Mouse (Mus musculus): Measurements from ENCODE around the gene Zfp143.
"Not testable (repeated sequence)": the region's sequence is repeated elsewhere in the genome, so short reads cannot be mapped to it uniquely, and the experiment has no call there.

The Zfp143 gene

GRCm38 (mm10) chr7:110096332-110096731 lies 35.3 kb downstream of the Zfp143 start:
- no peak for DNase-seq (ENCODE audit: low spot score in 2 of 2)

DNA sequence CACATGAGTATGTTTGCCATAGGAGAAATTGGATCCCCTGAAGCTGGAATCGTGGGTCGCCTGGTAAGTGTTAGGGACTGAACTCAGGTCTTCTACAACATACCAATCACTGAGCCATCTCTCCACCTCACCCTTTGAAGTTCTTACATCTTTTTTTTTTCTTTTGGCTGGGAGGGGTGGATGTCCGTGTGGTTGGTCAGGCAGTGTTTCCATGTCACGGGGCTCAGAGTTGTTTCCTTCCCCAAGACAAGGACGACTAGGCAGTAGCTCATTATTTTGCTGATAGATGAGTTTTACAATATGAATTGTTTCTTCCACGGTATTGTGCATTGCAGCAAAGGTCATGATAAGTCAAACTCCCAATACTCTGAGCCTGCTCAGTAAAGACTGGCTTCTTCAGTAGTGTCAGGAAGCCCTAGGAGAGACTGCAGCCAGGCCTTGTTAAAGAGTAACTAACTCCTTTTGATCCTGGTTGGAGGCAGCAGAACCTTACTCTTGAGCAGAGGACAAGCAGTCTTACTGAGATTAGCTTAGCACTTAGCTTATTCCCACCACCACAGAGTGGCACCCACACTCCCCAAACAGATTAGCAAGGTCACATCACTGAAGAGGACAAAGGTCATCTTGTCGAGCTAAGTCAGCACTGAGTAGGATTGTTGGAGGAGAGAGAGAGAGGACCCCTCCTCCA lies 36.2 kb downstream of the Zfp143 start:
- DNase-seq (ENCODE audit: low spot score in 2 of 2) = no peak

GRCm38 (mm10) chr7:110100854-110101253 lies 39.8 kb downstream of the Zfp143 start:
- no peak for DNase-seq (ENCODE audit: low spot score in 2 of 2)

GRCm38 (mm10) chr7:110101266-110101665 lies 40.2 kb downstream of the Zfp143 start:
- DNase-seq (ENCODE audit: low spot score in 2 of 2) = no peak

GRCm38 (mm10) chr7:110105041-110105440 lies 44.0 kb downstream of the Zfp143 start:
- DNase-seq (ENCODE audit: low spot score in 2 of 2) = no peak

- no peak for DNase-seq (ENCODE audit: low spot score in 2 of 2)
Observed at GRCm38 (mm10) chr7:110106633-110107032, 45.6 kb downstream of the Zfp143 start.

DNA sequence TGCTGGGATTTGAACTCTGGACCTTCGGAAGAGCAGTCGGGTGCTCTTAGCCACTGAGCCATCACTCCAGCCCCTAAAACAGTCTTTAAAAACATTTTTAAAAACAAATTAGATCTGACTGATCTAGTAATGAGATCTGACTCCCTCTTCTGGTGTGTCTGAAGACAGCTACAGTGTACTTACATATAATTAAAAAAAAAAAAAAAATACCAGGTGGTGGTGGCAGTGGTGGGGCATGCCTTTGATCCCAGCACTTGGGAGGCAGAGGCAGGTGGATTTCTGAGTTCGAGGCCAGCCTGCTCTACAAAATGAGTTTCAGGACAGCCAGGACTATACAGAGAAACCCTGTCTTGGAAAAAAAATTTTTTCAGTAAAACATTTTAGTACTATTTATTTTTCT lies 47.5 kb downstream of the Zfp143 start:
- not testable (repeated sequence) for DNase-seq (ENCODE audit: low spot score in 2 of 2)

DNA sequence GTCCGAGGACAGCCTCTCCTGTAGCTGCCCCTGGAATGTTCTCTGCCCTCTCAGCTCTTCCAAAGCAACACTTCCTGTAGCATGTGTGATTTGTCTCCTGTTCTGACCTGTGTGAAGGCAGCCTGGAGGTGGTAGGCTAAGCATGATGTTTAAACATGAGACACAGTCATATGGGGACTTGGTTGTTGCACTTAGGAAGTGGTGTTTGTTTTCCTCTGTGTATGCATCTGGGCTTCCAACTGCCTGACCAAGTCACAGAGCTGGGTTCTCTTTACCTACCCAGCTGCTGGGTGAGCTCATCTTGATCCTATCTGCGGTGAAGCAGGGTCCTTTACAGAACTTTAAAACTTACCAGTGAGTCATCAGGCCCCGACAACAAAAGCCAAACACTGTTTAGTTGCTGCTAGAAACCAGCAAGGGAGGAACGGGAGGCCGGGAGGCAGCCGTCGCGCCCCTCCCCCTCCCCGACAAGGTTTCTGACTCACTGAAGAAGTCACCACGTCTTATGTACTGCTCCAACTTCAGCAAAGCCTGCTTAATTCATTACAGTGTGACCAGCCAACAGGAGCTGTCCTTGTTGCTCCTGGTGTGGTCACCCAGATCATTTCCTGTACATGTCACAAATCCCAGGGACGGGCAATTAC lies 48.1 kb downstream of the Zfp143 start:
- peak; percentile 55 to 83 for DNase-seq (ENCODE audit: low spot score in 2 of 2)

GRCm38 (mm10) chr7:110110061-110110656 lies 49.1 kb downstream of the Zfp143 start:
- DNase-seq (ENCODE audit: low spot score in 2 of 2) = no peak

DNA sequence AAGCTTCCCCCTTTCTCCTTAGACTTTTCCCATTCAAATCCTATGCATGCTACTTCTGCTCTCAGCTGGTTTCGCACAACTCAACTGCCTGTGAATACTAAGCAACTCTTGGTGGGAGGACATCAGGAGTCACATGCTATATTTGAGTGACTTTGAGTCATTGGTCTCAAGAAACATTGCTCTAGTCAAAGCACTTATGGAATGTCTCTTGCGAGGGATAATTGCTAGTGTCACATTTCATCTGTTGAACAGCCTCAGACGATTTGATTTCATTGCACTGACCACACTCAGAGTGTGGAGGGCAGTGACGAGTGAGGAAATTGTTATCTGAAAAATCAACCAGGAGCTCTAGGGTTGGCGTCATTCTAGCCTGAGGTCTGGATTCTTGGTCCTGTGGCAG lies 53.7 kb downstream of the Zfp143 start:
- DNase-seq (ENCODE audit: low spot score in 2 of 2) = no peak

- DNase-seq (ENCODE audit: low spot score in 2 of 2) = peak in 1 of 2 experiments; percentile 64
Observed at GRCm38 (mm10) chr7:110116731-110117291, 55.8 kb downstream of the Zfp143 start.

DNA sequence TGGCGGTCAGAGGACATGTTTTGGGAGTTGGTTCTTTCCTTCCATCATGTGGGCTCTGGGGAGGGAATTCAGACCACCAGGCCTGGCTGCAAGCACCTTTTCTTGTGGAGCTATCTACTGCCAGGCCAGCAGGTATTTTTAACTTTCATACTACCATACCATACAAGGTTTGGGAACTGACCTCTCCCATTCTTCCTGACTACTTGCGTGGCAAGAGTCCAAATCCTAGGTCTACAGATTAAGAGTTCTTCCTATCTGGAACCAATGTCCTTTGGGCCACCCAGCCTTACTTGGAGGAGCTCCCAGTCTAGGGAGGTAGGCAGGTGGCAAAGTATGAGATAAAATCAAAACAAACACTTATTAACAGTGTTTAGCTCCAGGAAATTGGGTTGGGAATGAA lies 57.4 kb downstream of the Zfp143 start:
- no peak for DNase-seq (ENCODE audit: low spot score in 2 of 2)

- DNase-seq (ENCODE audit: low spot score in 2 of 2) = no peak
Observed at GRCm38 (mm10) chr7:110120157-110120784, 59.3 kb downstream of the Zfp143 start.

DNA sequence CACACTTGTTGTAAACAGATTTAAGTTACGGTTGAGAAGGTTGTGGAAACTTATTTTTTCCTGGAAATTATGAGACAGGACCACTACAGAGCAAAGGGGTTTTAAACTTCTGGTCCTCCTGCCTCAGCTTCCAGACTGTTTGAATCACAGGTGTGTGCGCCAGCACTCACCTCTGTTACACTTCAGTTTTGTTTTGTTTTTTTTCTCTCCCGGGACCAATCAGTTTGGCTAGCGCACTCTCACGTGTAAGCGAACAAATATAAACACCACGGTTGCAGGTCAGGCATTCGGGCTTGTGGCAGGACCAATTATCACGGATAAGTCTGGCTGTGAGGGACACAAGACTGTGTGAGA lies 60.1 kb downstream of the Zfp143 start:
- DNase-seq (ENCODE audit: low spot score in 2 of 2) = no peak

DNA sequence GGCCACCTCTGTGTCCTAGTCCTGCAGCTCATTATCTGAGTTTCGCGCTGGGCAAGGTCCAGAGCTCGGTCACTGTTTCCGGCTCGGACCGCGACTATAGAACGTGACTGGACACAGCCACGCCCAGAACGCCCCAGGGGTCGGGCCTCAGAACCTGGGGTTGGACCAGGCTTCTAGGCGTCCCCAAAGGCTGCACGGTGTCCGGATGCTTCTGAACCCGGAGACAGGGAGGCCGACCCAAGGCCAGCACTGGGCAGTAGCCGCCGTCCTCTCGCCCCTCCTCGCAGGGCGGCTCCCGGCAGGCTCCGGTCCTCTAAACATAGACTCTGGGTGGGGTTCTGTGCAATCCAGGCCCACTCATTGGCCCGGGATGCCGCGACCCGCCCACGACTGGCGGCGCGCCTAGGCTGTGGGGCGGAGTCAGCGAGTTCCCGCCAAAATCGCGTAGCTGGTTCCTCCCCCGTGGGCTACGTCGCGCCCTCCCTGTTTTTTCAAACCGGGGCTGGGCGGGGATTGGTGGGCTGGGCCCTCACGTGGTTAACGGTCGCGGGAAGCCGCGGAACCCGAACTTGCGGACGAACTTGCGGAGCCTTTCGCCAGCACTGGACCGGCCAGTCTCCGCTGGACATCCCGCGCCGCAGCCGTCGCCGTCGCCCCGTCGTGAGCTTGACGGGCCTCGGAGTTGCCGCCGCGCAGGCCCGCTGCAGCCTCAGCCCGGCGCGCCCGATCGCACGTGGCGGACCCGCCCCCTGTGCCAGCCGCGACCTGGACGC lies 60.7 kb downstream of the Zfp143 start, which contains the start of gene Wee1:
Wee1 (plus strand) TSS at position 531 of the 773 bp plus-strand sequence.
- peak; percentile 97 to 99 for DNase-seq (ENCODE audit: low spot score in 2 of 2)

DNA sequence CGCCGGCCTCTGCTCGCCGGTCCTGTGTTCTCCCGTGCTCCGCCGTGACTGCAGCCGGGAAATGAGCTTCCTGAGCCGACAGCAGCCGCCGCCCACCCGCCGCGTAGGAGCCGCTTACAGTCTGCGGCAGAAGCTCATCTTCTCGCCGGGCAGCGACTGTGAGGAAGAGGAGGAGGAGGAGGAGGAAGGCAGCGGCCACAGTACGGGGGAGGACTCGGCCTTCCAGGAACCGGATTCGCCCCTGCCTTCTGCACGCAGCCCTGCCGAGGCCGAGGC lies 61.2 kb downstream of the Zfp143 start:
- no peak for DNase-seq (ENCODE audit: low spot score in 2 of 2)

DNA sequence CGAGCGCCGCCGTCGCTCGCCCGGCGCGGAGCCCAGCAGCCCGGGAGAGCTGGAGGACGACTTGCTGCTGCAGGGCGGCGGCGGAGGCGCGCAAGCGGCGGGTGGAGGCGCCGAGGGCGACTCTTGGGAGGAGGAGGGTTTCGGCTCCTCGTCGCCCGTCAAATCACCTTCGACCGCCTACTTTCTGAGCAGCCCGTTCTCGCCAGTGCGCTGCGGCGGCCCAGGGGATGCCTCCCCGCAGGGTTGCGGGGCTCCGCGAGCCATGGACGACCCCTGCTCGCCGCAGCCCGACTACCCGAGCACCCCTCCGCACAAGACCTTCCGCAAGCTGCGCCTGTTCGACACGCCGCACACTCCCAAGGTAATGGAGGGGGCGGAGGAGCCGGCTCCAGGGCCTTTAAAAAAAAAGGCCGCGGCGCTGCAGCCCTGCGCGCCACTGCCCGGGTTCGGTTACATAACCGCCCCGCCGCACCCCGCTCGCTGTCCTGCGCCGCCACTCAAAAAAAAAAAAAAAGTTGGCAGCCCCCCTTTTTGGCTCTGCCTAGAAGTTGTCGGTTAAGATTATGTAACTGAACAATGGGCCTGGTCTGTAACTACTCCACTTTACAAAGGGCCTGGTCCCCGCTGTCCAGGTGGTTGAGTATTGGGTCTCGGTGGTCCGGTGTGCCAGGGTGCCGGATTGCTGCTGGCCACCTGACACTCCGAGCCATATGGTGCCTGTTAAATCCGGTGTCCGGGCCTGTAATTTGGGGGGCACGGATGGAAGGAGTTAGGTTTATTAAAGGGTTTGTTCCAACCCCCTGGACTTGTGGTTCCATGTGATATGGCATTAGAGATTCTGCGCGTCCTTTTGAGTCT lies 61.8 kb downstream of the Zfp143 start:
- peak; percentile 61 to 67 for DNase-seq (ENCODE audit: low spot score in 2 of 2)

DNA sequence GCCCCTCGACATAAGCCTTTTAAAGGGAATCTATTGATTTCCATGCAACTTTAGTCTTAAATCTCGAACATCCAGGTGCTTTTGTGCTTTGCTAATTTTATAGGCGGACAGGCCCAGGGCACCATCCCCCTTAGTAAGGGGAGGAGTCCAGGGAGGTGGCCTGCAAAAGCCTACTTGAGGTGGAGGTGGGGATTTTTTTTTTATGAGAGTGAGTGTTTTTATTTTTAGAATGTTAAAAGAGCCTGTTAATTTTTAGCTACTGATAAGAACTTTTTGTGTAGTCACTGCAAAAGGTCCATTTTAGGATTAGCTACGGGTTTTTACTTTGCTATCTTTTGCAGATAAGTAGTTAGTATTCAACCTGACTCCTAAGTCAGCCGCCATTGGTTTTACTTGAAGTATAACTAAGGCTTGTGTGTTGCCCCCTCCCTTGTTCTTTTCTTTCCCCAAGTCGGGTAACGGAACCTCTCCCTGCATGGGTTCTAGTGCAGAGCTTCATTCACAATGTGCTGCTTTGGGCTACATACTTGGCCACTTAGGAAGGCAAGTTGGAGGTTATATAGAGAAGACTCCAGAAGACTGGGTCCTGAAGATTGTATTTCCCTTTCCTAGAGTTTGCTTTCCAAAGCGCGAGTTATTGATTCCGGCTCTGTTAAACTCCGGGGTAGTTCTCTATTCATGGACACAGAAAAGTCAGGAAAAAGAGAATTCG lies 63.0 kb downstream of the Zfp143 start:
- DNase-seq (ENCODE audit: low spot score in 2 of 2) = no peak

DNA sequence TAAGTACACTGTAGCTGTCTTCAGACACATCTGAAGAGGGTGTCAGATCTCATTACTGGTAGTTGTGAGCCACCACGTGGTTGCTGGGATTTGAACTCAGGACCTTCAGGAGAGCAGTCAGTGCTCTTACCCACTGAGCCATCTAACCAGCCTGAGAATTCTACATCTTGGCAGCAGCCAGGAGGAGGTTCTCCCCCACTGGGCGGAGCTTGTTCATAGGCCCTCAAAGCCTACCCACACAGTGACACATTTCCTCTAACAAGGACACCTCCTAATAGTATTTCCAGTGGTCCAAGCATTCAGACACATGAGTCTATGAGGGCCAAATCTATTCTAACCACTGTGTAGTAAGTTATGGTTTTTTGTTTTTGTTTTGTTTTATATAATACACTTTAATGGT lies 67.5 kb downstream of the Zfp143 start:
- DNase-seq (ENCODE audit: low spot score in 2 of 2) = no peak

GRCm38 (mm10) chr7:110132272-110132671 lies 71.3 kb downstream of the Zfp143 start:
- not testable (repeated sequence) for DNase-seq (ENCODE audit: low spot score in 2 of 2)

All from urinary bladder, adult 18-20 months (tissue).